Mouse (Mus musculus): ENCODE results near the gene E2f4.

Gene E2f4

GRCm38 (mm10) chr8:105292471-105292870 is 5.0 kb upstream of the E2f4 start:
- no peak for DNase-seq (ENCODE audit: extremely low spot score, low spot score)

- no peak for DNase-seq (ENCODE audit: extremely low spot score, low spot score)
Observed at GRCm38 (mm10) chr8:105293405-105293804, 4.1 kb upstream of the E2f4 start.

- DNase-seq (ENCODE audit: extremely low spot score, low spot score), result no peak
Observed at GRCm38 (mm10) chr8:105294776-105295175, 2.7 kb upstream of the E2f4 start.

GRCm38 (mm10) chr8:105295256-105295655 is 2.2 kb upstream of the E2f4 start:
- no peak for DNase-seq (ENCODE audit: extremely low spot score, low spot score)

GRCm38 (mm10) chr8:105295895-105296573 is 1.4 kb upstream of the E2f4 start, which contains the start of gene Exoc3l:
Exoc3l (minus strand) TSS chr8:105296101.
- DNase-seq (ENCODE audit: extremely low spot score, low spot score), result no peak

- DNase-seq (ENCODE audit: extremely low spot score, low spot score), result no peak
Observed at GRCm38 (mm10) chr8:105298351-105299252, 1.1 kb downstream of the E2f4 start.

- no peak for DNase-seq (ENCODE audit: extremely low spot score, low spot score)
Observed at GRCm38 (mm10) chr8:105299962-105300361, 2.5 kb downstream of the E2f4 start.

GRCm38 (mm10) chr8:105303396-105303795 is 5.9 kb downstream of the E2f4 start:
- no peak for DNase-seq (ENCODE audit: extremely low spot score, low spot score)

GRCm38 (mm10) chr8:105303874-105304273 is 6.4 kb downstream of the E2f4 start:
- DNase-seq (ENCODE audit: extremely low spot score, low spot score), result no peak

GRCm38 (mm10) chr8:105304325-105305210 is 7.1 kb downstream of the E2f4 start:
- no peak for DNase-seq (ENCODE audit: extremely low spot score, low spot score)

GRCm38 (mm10) chr8:105305211-105306145 is 8.0 kb downstream of the E2f4 start, which contains the start of gene Elmo3:
Elmo3 (plus strand) TSS chr8:105305601.
- peak; percentile 49 for DNase-seq (ENCODE audit: extremely low spot score, low spot score)

GRCm38 (mm10) chr8:105306146-105306691 is 8.8 kb downstream of the E2f4 start:
- no peak for DNase-seq (ENCODE audit: extremely low spot score, low spot score)

GRCm38 (mm10) chr8:105307670-105308069 is 10.2 kb downstream of the E2f4 start:
- no peak for DNase-seq (ENCODE audit: extremely low spot score, low spot score)

- DNase-seq (ENCODE audit: extremely low spot score, low spot score), result no peak
Observed at GRCm38 (mm10) chr8:105308428-105308827, 11.0 kb downstream of the E2f4 start.

- no peak for DNase-seq (ENCODE audit: extremely low spot score, low spot score)
Observed at GRCm38 (mm10) chr8:105309142-105309847, 11.8 kb downstream of the E2f4 start.

- DNase-seq (ENCODE audit: extremely low spot score, low spot score), result no peak
Observed at GRCm38 (mm10) chr8:105310118-105310517, 12.7 kb downstream of the E2f4 start.

- DNase-seq (ENCODE audit: extremely low spot score, low spot score), result no peak
Observed at GRCm38 (mm10) chr8:105311718-105312117, 14.3 kb downstream of the E2f4 start.

- no peak for DNase-seq (ENCODE audit: extremely low spot score, low spot score)
Observed at GRCm38 (mm10) chr8:105312891-105313481, 15.5 kb downstream of the E2f4 start.
